Mouse (Mus musculus): Measurements from ENCODE around the gene Ddx27. TPM values are rescaled to one million over a fixed set of nuclear protein-coding genes. Genes with fewer than 3 reads are reported as not detected.

The Ddx27 gene
- total and polyA plus RNA-seq, 2 experiments from 2014 or later = 36.9 to 42.5 TPM

DNA sequence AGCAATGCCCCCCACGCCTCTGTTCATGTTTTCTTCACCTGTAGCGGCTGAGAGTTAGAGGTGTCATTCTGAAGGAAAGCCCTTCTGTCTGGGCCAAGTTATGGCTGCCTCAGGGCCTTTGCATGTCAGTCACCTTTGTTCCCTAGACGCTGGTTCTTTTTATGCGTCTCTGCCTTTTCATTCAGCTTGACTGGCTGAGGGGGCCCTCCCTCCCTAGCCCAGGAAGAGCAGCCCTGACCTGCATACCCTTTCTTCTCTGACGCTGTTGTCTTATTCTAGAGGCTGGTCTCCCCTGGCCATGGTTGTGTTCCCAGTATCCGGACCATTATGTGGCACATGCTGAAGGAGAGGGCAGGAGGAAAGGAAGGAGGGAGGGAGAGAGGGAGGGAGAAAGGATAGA lies 66.1 kb downstream of the Ddx27 start:
- H3K4me3 ChIP-seq (ENCODE audit: low read depth, low read length) = no peak overlapping the region
- 50% methylated on average over 6 of the region's 6 CpGs for WGBS
- no peaks in the 10 kb centered on the region for H3K9me3 ChIP-seq (ENCODE audit: low read length)
- TF ChIP-seq CTCF (IDR thresholded peaks at IDR 0.05; ENCODE audit: low read depth) = no peak
- H3K4me1 ChIP-seq (ENCODE audit: insufficient read depth) = peaks cover 12% of the 10 kb centered on the region; the same call in 1 of the 2 replicates
- H3K36me3 ChIP-seq (ENCODE audit: insufficient read depth) = no peaks in the 10 kb centered on the region
- no peak overlapping the region for H3K9ac ChIP-seq
- DNase-seq = no peak
- H3K27me3 ChIP-seq (ENCODE audit: insufficient read depth, low read length) = no peaks in the 10 kb centered on the region
- no peak overlapping the region for H3K4me2 ChIP-seq (ENCODE audit: low read depth)
- no peak for ATAC-seq
- no peak overlapping the region for H3K27ac ChIP-seq (ENCODE audit: low read depth, low read length)

DNA sequence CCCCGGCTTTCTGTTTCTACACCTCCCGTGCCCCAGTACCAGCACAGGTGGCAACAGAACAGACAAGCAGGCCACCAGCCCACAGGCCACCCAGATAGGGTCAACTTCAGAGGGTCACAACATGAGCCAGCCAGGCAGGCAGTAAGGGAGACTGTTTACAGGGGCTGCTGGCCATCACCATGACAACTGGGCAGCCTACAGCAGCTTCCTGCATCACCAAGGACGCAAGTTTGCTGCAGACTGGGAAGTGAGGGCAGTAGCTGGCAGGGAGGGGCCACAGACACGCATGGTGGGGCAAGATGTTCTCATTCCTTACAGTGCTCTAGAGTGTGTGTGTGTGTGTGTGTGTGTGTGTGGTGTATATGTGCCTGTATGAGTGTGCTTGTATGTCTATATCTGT lies 66.6 kb downstream of the Ddx27 start:
- ATAC-seq = peak; percentile 69
- WGBS = 31% methylated on average over 4 of the region's 4 CpGs

More for the DNA sequence above, 66.6 kb downstream of the Ddx27 start:
- H3K27ac ChIP-seq (ENCODE audit: low read depth, low read length) = no peak overlapping the region
- no peak for TF ChIP-seq CTCF (IDR thresholded peaks at IDR 0.05; ENCODE audit: low read depth)
- H3K4me1 ChIP-seq (ENCODE audit: insufficient read depth) = peaks cover 12% of the 10 kb centered on the region; the same call in 1 of the 2 replicates
- peak; percentile 32 for DNase-seq
- H3K36me3 ChIP-seq (ENCODE audit: insufficient read depth) = no peaks in the 10 kb centered on the region
- H3K4me2 ChIP-seq (ENCODE audit: low read depth) = no peak overlapping the region
- no peak overlapping the region for H3K4me3 ChIP-seq (ENCODE audit: low read depth, low read length)
- H3K27me3 ChIP-seq (ENCODE audit: insufficient read depth, low read length) = no peaks in the 10 kb centered on the region
- no peak overlapping the region for H3K9ac ChIP-seq
- H3K9me3 ChIP-seq (ENCODE audit: low read length) = no peaks in the 10 kb centered on the region

Other genes starting within 250 kb of the Ddx27 start
- gene Trp53rkb, start 222.7 kb upstream of the Ddx27 start, total RNA-seq (2014; rRNA removed) = 13.2 and 15.2 TPM in 2 replicates
- gene Trp53rkb, start 222.7 kb upstream of the Ddx27 start, polyA plus RNA-seq (2015; fragmentation: Nextera tagmentation; extraction: Ambion mirVana) = 7.8 and 8.2 TPM in 2 replicates
- gene Arfgef2, start 209.6 kb upstream of the Ddx27 start, total RNA-seq (2014; rRNA removed) = 18.9 and 29.5 TPM in 2 replicates
- gene Arfgef2, start 209.6 kb upstream of the Ddx27 start, polyA plus RNA-seq (2015; fragmentation: Nextera tagmentation; extraction: Ambion mirVana) = 1.9 and 3.0 TPM in 2 replicates
- 75.9 and 79.7 TPM in 2 replicates for gene Cse1l, start 109.2 kb upstream of the Ddx27 start, total RNA-seq (2014; rRNA removed)
- 64.1 and 68.8 TPM in 2 replicates for gene Cse1l, start 109.2 kb upstream of the Ddx27 start, polyA plus RNA-seq (2015; fragmentation: Nextera tagmentation; extraction: Ambion mirVana)
- 29.7 and 39.6 TPM in 2 replicates for gene Stau1, start 18.9 kb upstream of the Ddx27 start, total RNA-seq (2014; rRNA removed)
- 75.2 and 97.3 TPM in 2 replicates for gene Stau1, start 18.9 kb upstream of the Ddx27 start, polyA plus RNA-seq (2015; fragmentation: Nextera tagmentation; extraction: Ambion mirVana)
- gene Znfx1, start 47.8 kb downstream of the Ddx27 start, total RNA-seq (2014; rRNA removed) = 20.5 and 25.4 TPM in 2 replicates
- gene Znfx1, start 47.8 kb downstream of the Ddx27 start, polyA plus RNA-seq (2015; fragmentation: Nextera tagmentation; extraction: Ambion mirVana) = 2.2 and 4.4 TPM in 2 replicates
- gene Kcnb1, start 175.0 kb downstream of the Ddx27 start, total RNA-seq (2014; rRNA removed) = 15.5 and 21.8 TPM in 2 replicates
- 2.9 and 4.1 TPM in 2 replicates for gene Kcnb1, start 175.0 kb downstream of the Ddx27 start, polyA plus RNA-seq (2015; fragmentation: Nextera tagmentation; extraction: Ambion mirVana)
- gene Ptgis, start 225.4 kb downstream of the Ddx27 start, total RNA-seq (2014; rRNA removed) = 2.5 and 4.0 TPM in 2 replicates
- 2.5 and 2.8 TPM in 2 replicates for gene Ptgis, start 225.4 kb downstream of the Ddx27 start, polyA plus RNA-seq (2015; fragmentation: Nextera tagmentation; extraction: Ambion mirVana)

All from forebrain, postnatal 0 days (tissue).